Mouse (Mus musculus): ENCODE measurements around the gene Acot1. TPM values are rescaled to one million over a fixed set of nuclear protein-coding genes. Genes with fewer than 3 reads are reported as not detected.
A peak's percentile ranks its signal among the peaks of the same experiment; 100 is the strongest.
"Not testable (repeated sequence)": the region's sequence is repeated elsewhere in the genome, so short reads cannot be mapped to it uniquely, and the experiment has no call there.

The Acot1 gene
- polyA plus RNA-seq, 1 experiment from 2014 or later, result 45.4 TPM

DNA sequence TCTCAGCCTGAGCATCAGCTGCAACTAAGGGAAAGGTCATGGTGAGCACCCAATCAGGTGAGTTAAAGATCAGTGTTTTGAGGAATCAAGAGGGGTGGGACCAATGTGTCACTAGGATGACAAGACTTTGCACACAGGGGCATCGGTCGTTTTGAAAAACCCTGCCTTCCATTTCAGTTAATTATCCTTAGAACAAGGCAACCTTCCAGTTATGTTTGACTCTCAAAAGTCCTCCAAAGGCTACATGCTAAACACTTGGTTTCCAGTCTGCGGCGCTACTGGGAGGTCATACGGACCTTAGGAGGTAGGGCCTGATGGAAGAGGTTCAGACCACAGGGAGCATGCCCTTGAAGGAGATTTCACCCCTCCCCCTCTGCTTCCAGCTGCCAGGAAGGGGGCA is 41.5 kb downstream of the Acot1 start:
- not testable (repeated sequence) for H3K4me1 ChIP-seq; H3K9ac ChIP-seq; ATAC-seq (ENCODE audit: low FRiP score); H3K4me3 ChIP-seq (replicated peaks); H3K4me2 ChIP-seq; H3K36me3 ChIP-seq (replicated peaks); H3K9me3 ChIP-seq; H3K27ac ChIP-seq
- WGBS, result 83% methylated on average over 5 of the region's 5 CpGs
- H3K27me3 ChIP-seq, result peaks cover 33% of the 10 kb centered on the region

DNA sequence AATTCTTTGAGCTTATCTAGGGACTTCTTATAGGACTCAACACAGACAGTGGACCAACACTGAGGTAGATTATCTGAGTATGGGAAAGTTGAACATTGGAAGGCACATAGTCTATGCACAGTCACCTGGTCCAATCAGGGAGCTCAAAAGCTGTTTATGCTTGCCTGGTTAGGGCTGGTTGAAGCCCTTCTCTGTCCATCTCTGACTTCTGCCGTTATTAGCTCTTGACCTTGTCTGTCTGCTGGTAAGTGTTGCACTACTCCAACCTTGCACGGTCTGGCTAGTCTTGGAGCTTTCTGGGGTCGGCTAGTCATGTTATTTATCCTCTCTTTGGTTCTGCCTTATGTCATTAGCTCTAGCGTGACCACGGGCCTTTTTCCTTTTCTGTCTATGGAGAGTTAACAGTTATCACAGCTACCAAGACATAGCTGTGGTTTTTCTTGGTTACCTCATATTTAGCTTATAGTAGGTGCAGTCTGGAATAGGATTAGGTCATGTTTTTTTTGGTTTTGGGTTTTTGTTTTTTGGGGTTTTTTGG is 42.7 kb downstream of the Acot1 start, which contains the start of gene Acot3:
TSS of gene Acot3 (plus strand) at position 208 of the 538 bp plus-strand sequence.
- peaks cover 33% of the 10 kb centered on the region for H3K27me3 ChIP-seq
- H3K9ac ChIP-seq, result no peak within 1 kb of the TSS
- peaks cover 8% of the 10 kb centered on the region; the same call in 1 of the 2 replicates for H3K9me3 ChIP-seq
- H3K27ac ChIP-seq, result no peak within 1 kb of the TSS
- no peaks in the 10 kb centered on the region for H3K36me3 ChIP-seq (replicated peaks)
- H3K4me2 ChIP-seq, result peak within 1 kb of the TSS; percentile 71; the same call in 1 of the 2 replicates
- WGBS, result 90% methylated on average over 5 of the region's 5 CpGs
- ATAC-seq (ENCODE audit: low FRiP score), result no peak
- peak within 1 kb of the TSS; percentile 50; the same call in 1 of the 2 replicates for H3K4me3 ChIP-seq (replicated peaks)
- H3K4me1 ChIP-seq, result peaks cover 6% of the 10 kb centered on the region; the same call in 1 of the 2 replicates

DNA sequence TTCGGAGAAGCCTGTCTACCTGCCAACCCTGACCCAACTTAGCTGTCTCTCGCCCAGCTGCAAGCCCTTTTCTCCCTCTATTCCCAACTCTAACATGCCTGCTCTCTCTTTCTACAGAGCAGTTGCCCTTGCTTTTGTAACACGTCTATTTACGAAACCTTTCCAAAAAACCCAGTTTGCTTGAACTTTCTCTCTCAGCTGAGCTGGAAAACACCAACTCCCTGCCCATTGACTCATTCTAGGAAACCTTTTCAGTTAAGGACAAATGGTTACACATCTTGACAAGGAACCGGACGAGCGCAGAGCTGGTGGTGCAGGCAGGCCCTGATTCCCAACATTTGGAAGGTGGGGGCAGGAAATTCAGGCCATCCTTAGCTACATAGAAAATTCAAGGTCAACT is 43.3 kb downstream of the Acot1 start:
- Histone ChIP-seq H3K27me3 (peaks cover 33% of the 10 kb centered on the region), H3K9ac (no peak overlapping the region), H3K4me1 (peaks cover 6% of the 10 kb centered on the region; the same call in 1 of the 2 replicates), H3K4me3 (replicated peaks) (no peak overlapping the region), H3K4me2 (no peak overlapping the region; the same call in 1 of the 2 replicates), H3K9me3 (peaks cover 8% of the 10 kb centered on the region; the same call in 1 of the 2 replicates), H3K36me3 (replicated peaks) (no peaks in the 10 kb centered on the region), H3K27ac (no peak overlapping the region)
- 82% methylated on average over 7 of the region's 7 CpGs for WGBS
- ATAC-seq (ENCODE audit: low FRiP score), result no peak

DNA sequence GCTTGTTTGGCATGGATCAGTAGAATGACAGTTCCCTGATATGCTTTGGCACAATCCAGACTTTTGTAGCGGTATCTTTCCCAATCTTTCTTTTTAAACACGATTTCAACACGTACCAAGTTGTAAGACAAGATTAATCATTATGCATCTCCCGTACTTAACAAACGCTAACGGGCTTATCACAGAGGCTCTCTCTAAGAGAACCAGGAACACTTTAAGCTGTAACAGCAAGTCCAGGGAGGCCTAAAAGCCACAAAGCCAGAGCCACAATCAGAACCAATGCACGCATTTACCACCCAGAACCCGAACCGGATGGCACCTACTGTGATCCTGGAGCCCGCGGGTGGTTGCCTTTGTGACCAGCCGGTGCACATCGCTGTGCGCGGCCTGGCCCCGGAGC is 43.9 kb downstream of the Acot1 start:
- Histone ChIP-seq H3K4me3 (replicated peaks) (peak overlapping the region; percentile 50), H3K4me2 (peak overlapping the region; percentile 71), H3K4me1 (peaks cover 6% of the 10 kb centered on the region; the same call in 1 of the 2 replicates), H3K9me3 (peaks cover 4% of the 10 kb centered on the region; the same call in 1 of the 2 replicates), H3K27me3 (peaks cover 33% of the 10 kb centered on the region), H3K27ac (no peak overlapping the region), H3K36me3 (replicated peaks) (no peaks in the 10 kb centered on the region), H3K9ac (peak overlapping the region; percentile 50)
- 11% methylated on average over 16 of the region's 16 CpGs for WGBS
- ATAC-seq (ENCODE audit: low FRiP score), result no peak

DNA sequence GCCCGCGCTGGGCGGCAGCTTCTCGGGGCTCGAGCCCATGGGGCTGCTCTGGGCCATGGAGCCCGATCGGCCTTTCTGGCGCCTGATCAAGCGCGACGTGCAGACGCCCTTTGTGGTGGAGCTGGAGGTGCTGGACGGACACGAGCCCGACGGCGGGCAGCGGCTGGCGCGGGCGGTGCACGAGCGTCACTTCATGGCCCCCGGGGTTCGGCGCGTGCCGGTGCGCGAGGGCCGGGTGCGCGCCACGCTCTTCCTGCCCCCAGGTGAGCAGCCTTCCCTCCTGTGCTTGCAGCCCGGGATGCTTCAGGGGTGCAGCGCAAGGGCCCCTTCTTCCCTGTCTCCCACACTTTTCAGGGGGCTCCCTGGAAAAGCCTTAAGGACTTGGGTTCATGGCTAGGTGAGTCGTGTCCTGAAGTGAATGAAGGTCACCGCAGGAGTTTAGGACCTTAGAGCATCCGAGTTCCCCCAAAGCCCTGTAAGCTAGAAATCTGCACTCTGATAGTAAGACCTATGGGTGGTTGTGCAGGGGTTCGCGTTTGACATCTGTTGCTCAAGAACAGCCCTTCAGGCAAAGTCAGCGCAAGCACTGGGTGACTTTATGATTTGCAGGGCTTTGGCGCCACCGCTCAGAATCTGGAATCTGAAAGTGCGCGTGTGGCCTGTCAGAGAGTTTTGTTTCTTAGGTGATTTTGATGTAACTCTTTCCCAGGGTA is 44.5 kb downstream of the Acot1 start:
- Histone ChIP-seq H3K4me2 (peak overlapping the region; percentile 71), H3K4me3 (replicated peaks) (peak overlapping the region; percentile 50), H3K27me3 (peaks cover 33% of the 10 kb centered on the region), H3K9ac (peak overlapping the region; percentile 50), H3K4me1 (peaks cover 6% of the 10 kb centered on the region; the same call in 1 of the 2 replicates), H3K27ac (no peak overlapping the region), H3K9me3 (no peaks in the 10 kb centered on the region), H3K36me3 (replicated peaks) (no peaks in the 10 kb centered on the region)
- 2% methylated on average over 41 of the region's 46 CpGs for WGBS
- no peak for ATAC-seq (ENCODE audit: low FRiP score)

DNA sequence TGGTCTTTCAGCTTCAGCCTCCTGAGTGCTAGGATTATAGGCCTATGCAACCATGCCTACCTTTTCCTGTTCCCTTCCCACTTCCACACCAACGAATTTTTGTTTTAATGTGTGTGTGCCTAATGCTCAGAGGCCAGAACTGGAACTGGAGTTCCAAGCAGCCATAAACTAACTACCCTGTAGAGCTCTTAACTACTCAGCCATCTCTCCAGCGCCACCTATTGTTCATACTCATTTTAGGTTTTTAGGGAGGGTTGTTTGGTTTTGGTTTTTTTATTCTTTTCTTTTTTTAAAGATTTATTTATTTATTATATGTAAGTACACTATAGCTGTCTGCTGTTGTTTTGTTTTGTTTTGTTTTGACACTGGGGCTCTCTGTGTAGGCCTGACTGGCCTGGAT is 51.7 kb downstream of the Acot1 start:
- Histone ChIP-seq H3K36me3 (replicated peaks) (no peaks in the 10 kb centered on the region), H3K4me1 (no peaks in the 10 kb centered on the region), H3K27ac (no peak overlapping the region), H3K4me3 (replicated peaks) (no peak overlapping the region), H3K4me2 (no peak overlapping the region), H3K9me3 (0 out of 2 replicates have a peak, but pooled peaks cover 3% of the 10 kb centered on the region), H3K27me3 (no peaks in the 10 kb centered on the region), H3K9ac (no peak overlapping the region)
- ATAC-seq (ENCODE audit: low FRiP score), result no peak
- 38% methylated on average over 2 of the region's 2 CpGs for WGBS

DNA sequence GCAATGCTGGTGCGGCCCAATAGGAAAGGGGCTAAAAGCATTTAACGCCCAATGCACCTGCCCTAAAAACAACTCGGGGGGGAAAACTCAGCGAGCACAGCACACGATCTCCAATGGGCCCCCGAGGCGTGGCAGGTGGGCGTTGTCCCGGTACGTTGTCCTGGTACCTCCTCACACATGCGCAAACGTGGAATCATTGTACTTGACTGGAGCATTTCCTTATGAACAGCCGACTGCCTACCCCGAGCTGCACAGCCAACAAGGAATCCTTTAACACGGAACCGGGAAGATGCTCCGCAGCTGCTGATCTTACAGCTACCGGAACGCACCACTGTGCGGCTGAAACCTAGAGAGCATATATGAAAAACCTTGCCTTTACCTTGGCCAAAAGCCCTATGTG is 53.0 kb downstream of the Acot1 start:
- Histone ChIP-seq H3K36me3 (replicated peaks) (no peaks in the 10 kb centered on the region), H3K27me3 (0 out of 2 replicates have a peak, but pooled peaks cover 8% of the 10 kb centered on the region), H3K27ac (no peak overlapping the region), H3K4me3 (replicated peaks) (no peak overlapping the region), H3K9ac (no peak overlapping the region), H3K4me2 (no peak overlapping the region), H3K9me3 (0 out of 2 replicates have a peak, but pooled peaks cover 3% of the 10 kb centered on the region), H3K4me1 (no peaks in the 10 kb centered on the region)
- ATAC-seq (ENCODE audit: low FRiP score), result no peak
- WGBS, result 95% methylated on average over 20 of the region's 20 CpGs

DNA sequence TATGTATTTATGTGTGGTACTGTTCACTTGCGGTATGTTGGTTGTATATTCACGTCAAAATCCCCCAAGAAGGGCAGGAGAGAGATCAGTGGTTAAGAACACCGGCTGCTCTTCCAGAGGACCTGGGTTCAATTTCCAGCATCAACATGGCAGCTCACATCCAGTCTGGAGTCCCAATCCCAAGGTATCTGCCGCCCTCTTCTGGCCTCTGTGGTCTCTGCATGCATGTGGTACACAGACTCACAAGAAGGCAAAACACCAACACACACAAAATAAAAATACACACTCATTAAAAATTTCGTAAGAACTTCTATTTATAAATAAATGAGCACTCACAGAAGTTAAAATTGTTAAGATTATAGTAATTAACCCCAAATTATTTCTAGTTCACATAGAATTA is 53.9 kb downstream of the Acot1 start:
- no peak overlapping the region for H3K27ac ChIP-seq
- no peak overlapping the region for H3K9ac ChIP-seq
- H3K27me3 ChIP-seq, result peaks cover 16% of the 10 kb centered on the region
- WGBS, result 75% methylated on average over 5 of the region's 5 CpGs
- H3K4me3 ChIP-seq (replicated peaks), result no peak overlapping the region
- no peak overlapping the region for H3K4me2 ChIP-seq
- no peaks in the 10 kb centered on the region for H3K36me3 ChIP-seq (replicated peaks)
- H3K9me3 ChIP-seq, result 0 out of 2 replicates have a peak, but pooled peaks cover 3% of the 10 kb centered on the region
- no peaks in the 10 kb centered on the region for H3K4me1 ChIP-seq
- no peak for ATAC-seq (ENCODE audit: low FRiP score)

DNA sequence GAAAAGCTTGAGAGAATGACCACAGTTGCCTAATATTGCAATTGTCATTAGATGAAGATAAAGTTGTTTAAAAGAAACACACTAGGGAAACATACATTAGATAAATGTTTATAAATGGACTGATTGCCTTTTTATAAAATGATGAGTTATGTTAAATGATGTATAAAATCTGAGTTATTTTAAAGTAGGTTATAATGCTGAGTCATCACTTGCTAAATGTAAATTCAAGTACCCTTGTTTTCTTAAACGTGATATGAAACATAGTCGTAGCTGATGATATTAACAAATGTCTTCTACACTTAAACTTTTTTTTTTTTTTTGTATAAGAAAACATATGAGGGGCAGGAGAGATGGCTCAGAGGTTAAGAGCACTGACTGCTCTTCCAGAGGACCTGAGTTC is 54.5 kb downstream of the Acot1 start:
- Histone ChIP-seq H3K9me3 (0 out of 2 replicates have a peak, but pooled peaks cover 3% of the 10 kb centered on the region), H3K36me3 (replicated peaks) (no peaks in the 10 kb centered on the region), H3K27me3 (peaks cover 22% of the 10 kb centered on the region), H3K9ac (no peak overlapping the region), H3K4me2 (no peak overlapping the region), H3K4me3 (replicated peaks) (no peak overlapping the region), H3K27ac (no peak overlapping the region), H3K4me1 (no peaks in the 10 kb centered on the region)
- ATAC-seq (ENCODE audit: low FRiP score), result no peak
- WGBS, result 94% methylated on average over 2 of the region's 2 CpGs

DNA sequence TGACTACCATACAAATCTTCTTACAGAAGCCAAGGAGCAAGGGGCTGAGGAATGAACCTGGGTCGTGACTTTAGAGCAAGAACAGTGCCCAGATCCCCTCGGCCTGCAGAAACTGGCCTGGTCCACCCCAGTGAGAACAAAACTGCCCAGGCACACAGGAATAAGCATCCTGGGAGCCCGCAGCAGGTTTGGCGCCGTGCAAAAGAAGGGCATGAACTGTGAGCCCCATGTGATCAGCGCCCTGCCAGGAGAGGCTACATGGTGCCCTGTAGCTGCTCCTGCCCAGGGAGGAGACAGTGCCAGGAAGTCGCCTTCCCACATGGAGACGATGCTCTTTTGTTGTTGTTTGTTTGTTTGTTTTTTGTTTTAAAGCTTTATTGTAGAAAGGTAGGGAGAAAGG is 55.3 kb downstream of the Acot1 start:
- H3K4me2 ChIP-seq, result no peak overlapping the region
- H3K27me3 ChIP-seq, result peaks cover 30% of the 10 kb centered on the region
- 77% methylated on average over 8 of the region's 8 CpGs for WGBS
- no peak overlapping the region for H3K4me3 ChIP-seq (replicated peaks)
- H3K27ac ChIP-seq, result no peak overlapping the region
- ATAC-seq (ENCODE audit: low FRiP score), result no peak
- H3K9ac ChIP-seq, result no peak overlapping the region
- 0 out of 2 replicates have a peak, but pooled peaks cover 3% of the 10 kb centered on the region for H3K9me3 ChIP-seq
- no peaks in the 10 kb centered on the region for H3K4me1 ChIP-seq
- H3K36me3 ChIP-seq (replicated peaks), result no peaks in the 10 kb centered on the region

DNA sequence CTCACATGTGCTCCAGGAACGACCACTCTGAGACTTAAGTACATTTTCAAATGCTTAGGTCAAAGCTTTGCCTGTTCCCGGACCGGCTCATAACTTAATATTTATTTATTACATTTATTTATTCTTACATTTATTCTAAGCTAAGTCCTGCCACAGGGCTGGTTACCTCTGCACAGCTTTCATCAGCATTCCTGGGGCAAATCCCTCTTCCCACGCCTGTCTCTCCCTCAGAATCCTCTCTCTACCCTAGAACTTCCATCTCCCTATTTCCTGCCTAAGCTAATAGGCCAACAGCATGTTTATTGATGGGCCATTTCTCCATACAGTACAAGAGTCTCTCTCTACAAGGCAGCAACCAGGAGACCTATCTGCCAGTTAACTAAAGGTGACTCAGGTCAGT is 58.5 kb downstream of the Acot1 start:
- no peak for ATAC-seq (ENCODE audit: low FRiP score)
- Histone ChIP-seq H3K36me3 (replicated peaks) (no peaks in the 10 kb centered on the region), H3K27ac (no peak overlapping the region), H3K4me2 (no peak overlapping the region), H3K4me1 (0 out of 2 replicates have a peak, but pooled peaks cover 2% of the 10 kb centered on the region), H3K27me3 (peaks cover 47% of the 10 kb centered on the region), H3K9ac (no peak overlapping the region), H3K4me3 (replicated peaks) (no peak overlapping the region), H3K9me3 (0 out of 2 replicates have a peak, but pooled peaks cover 3% of the 10 kb centered on the region)
- 83% methylated on average over 4 of the region's 4 CpGs for WGBS
